Mouse (Mus musculus) testis, adult 2 months (tissue): Measurements from ENCODE around the gene Cabp1.

ENCODE experiments used
- CTCF ChIP-seq: fragments of 200-500 bp; IDR thresholded peaks from 2 replicates; pipeline ENCODE4 v1.5.1; 2012; ENCODE audit warnings: low read depth, mild to moderate bottlenecking, inconsistent platforms, low read length, moderate library complexity; ENCODE audit not compliant: control insufficient read depth, insufficient read depth, insufficient replicate concordance
- POLR2A ChIP-seq: fragments of 200-500 bp; IDR thresholded peaks from 2 replicates; pipeline ENCODE4 v1.6.1; 2012; ENCODE audit warnings: low read depth, mild to moderate bottlenecking, inconsistent platforms, low read length, moderate library complexity; ENCODE audit not compliant: control insufficient read depth

DNA sequence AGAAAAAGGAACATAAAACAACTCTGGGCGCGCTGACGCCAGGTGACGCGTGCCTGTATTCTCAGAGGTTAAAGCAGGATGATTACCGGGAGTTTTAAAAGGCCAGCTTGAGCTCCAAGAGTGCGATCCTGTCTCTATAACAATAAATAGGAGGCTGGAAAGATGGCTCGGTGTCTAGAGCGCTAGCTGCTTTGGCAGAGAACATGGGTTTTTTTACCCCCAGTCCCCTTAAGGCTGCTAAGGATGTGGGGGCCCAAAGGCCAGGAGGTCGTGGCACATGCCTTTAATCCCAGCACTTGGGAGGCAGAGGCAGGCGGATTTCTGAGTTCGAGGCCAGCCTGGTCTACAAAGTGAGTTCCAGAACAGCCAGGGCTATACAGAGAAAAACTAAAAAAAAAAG lies 35.0 kb downstream of the Cabp1 start:
- TF ChIP-seq CTCF (no peak), POLR2A (no peak)
